Mouse (Mus musculus) left cerebral cortex, adult 8-10 months (tissue): Measurements from ENCODE around the gene Zfp362. TPM values are rescaled to one million over a fixed set of nuclear protein-coding genes. Genes with fewer than 3 reads are reported as not detected.
A peak's percentile ranks its signal among the peaks of the same experiment; 100 is the strongest.

ENCODE experiments used
- DNase-seq, 2 experiments: peaks; one replicate each; pipeline ENCODE4 v3.0.0; 2022; ENCODE audit warnings: low spot score in 2 of 2
- total RNA-seq, 4 experiments: library from RNA; stranded (reverse); gene quantifications; 2 replicates each; pipeline ENCODE4 v1.2.4; 2022

Zfp362 gene
- total RNA-seq, 4 experiments from 2014 or later: 27.1 to 32.9 (median 30.1) TPM

DNA sequence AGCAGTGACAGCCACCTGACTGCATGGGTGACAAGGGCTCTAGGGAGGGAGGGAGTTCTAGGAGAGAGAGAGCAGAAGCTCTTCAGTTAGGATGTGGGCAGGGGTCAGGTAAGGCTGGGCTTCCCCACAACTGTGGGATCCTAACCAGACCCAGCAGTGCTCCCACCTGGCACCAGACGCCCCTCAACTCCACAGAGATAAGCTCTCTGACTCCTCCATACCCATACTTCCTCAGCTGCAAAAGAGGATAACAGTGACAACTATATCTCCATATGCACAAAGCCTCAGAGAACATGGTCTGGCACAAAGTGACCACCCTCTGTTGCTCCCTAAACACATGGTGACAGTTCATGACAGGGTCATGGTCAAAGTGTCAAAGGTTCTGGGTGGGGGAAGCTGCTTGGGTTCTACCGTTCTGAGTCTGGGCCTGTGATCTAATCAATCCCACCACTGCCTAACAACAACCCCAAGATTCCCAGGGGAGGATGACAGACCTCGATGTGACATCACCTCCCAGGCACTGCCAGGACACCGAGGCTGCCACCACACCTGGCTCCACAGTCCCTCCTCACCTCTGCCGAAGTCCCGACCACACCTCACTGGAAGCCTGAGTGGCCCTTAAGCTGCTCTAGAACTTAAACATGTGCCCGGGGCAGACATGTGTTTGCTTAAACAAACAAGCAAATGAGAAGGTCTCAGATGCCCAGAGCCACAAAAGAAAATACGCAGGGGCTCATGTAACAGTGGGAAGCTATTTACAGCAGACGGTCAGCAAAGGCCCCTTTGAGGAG lies 4.0 kb downstream of the Zfp362 start:
- no peak for DNase-seq

DNA sequence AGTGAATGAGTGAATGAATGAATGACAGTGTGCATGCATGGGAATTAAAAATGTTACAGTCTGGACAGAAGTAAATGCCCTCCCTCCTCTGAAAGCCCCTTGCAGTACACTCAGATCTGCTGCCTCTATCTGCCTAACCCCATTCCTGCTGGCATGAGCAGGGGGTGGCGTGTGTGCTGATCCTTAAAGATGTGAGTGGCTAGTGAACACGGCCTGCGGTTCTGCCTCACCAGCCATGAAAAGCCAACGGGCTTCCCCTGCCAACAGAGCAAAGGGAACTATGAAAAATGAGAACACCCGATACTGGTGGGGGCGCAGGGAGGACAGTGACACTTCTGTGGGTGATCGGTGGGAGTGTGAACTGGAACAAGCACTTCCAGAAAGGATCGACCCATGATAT lies 9.1 kb downstream of the Zfp362 start:
- no peak for DNase-seq

DNA sequence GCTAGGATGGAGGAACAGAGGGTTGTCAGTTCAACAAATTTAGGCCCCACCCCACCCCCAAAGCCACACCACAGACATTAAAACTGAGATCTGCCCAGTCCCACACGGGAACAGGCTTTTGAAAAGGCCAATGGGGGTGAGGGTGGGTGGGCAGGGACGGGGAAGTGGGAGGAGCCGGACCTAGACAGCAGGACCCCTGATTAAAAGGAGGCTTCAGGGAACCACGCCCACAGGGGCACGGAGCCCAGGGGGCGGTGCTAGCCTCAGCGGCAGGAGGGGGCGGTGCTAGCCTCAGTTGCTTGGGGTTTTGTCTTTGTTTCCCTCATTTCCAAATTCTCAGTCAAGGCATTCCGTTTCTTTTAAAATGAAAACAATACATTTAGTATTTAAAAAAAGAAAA lies 10.2 kb downstream of the Zfp362 start:
- DNase-seq: no peak

DNA sequence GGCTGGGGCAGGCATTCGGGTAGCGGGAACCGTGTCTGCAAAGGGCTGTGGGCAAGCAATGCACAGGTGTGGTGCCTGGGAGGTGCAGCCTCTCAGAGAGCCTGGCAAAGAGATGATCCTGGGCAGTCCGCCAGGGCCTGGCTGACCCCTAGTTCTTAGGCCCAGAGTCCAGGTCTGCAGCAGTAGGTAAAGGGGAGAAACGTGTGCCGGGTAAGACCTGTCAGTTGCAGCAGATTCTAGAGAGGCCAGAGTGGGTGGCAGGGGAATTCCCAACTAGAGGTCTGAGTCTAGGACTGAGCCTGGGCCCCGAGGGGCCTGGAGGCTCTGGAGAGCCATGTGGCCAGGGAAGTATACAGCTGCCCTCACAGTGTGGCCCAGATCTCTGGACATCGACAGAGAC lies 11.6 kb downstream of the Zfp362 start:
- DNase-seq: no peak

DNA sequence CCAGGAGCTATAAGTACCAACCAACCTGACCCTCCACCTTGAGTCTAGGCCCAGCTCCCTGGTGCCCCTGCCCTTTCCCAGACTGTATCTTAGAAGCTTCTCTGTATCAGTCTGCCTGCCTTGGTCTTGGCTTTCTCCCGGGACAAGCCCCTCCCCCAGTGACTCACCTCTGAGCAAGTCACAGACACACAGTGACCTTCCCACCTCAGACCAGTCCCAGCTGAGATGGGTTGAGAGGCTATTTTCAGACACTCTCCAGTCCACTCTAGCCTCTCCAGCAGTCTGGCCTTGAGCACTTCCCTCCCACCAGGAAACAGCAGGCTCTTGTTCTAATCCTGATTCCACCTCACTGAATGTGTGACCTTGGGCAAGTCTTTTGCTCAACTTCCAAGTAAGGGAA lies 12.1 kb downstream of the Zfp362 start:
- no peak for DNase-seq

DNA sequence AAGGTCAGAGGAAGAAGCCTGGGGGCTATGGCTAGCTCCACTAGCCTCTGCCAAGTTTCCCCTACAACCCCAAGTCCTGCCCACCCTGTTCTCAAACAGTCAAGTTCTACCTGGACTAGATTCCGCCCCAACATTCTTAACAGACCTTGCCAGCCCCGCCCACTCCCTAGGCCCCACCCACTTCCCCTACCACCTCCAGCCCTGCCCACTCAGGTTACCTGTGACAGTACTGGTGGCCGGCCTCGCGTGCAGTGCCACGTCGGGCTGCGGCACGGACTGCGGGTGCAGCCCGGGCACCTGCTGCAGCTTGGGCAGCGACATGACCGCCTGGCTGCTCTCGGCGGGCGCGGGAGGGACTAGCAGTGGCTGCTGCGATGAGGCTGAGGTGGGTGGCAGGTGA lies 16.2 kb downstream of the Zfp362 start:
- DNase-seq: no peak

DNA sequence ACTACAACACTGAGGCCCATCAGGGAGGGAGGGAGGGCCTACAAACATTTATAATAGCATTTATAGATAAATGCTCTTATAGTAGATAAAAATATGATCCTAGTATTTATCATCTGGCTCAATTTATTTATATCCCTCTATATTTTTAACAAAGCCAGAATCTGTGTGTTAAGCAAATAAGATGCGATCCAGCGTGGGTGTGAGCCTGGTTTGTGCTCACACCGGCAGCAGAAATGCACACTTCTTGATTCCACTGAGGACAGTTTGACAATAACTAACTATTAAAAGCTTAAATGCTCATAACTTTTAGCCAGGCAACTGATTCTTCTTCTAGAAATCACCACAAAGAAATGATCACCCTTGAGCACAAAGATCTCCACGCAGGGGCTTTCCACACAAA lies 17.7 kb downstream of the Zfp362 start:
- no peak for DNase-seq

DNA sequence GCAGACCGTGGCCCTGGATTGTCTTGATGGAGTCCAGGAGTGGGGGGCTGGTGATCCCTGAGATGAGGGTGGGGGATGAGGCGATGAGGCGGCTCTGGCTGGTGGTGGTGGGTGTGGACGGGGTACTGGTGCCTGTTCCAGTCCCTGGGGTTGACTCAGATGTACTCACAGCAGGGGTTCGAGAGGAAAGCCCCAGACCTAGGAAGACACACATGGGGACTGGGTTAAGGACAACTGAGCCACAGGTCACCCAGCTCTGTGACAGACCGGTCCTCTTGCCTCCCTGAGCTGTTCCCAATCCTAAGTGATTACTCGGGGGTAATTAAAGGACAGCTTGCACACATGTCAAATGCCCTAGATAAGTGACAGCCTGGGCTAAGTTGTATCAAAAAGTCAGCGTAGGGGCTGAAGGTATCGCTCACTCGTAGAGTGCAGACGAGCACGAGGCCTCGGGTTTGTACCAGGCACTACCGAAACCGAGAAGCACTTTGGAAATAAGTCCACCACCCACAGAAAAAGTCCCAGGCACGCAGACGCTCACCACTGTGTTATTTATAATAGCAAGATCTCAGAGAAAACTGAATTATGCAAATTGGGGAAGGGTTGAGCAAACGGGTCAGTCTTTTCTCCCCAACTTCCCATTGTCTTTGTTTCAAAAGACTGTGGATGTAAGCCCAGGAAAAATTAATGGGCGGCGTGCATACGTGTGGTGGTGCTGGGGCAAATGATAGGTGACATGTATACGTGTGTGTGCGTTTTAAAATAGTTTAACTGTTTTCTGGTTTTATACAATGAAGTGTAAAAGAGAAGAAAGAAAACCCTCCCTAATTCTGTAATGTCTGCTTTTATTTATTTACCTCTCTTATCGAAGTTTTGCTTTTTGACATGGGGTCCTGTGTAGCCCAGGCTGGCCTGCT lies 18.6 kb downstream of the Zfp362 start:
- no peak for DNase-seq

DNA sequence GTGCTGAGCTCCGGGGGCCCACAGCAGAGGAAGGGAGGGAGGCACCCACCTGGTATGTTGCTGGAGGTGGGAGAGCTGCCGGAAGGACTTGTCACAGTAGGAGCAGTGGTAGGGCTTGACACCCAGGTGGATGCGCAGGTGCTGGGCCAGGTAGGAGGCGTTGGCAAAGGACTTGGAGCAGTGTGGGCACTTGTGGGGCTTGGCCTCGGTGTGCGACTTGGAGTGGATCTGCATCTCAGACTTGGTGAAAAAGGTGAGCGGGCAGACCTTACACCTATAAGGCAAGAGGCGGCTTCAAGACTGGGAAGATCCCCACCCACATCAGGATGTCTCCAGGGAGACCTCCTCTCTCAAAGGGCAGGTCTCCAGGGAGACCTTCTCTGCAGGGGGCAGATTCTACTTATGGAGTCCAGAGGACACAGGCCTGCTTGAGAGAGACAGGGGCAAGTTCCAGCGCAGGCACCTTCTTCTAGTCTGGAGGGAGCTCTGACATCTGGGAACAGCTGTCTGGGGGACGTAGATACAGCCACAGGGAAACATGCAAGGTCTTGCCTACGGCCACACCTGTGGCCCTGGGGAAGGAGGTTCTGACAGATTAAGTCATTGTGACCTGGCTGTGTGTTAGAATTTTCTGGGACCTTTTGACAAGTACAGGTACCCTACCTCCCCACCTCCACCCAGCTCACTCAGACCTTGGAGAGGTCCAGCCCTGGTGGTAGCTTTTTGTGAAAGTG lies 19.8 kb downstream of the Zfp362 start:
- DNase-seq: no peak

DNA sequence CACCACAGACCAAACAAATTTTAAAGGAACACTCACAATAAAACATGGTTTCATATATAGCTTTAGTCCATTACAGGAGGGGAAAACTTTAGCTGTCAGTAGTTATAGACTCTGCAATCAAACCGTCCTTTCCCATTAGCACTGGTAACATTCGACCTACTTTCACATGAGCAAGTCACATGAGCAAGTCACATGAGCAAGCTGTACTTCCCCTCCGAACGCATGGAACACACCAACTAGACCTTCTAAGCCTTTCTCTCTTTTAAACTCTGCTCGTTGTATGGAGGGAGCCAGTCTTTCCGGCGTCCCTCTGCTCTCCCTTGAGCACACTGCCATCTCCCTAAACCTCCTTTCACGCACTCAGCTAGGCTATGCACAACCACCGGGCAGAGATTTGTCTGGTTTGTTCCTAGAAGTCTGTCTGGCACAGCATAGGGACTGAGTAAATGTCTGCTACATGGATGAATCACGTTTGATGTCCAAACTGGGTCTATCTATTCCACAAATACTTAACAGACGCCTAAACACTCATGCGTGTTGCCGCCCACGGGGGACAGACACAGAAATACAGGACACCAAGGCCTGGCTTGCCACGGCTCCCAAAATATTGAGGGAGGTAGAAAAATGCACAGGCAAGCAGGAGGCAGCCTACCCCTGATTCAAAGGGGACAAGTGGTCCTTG lies 20.8 kb downstream of the Zfp362 start:
- peak in 1 of 2 experiments; percentile 63 for DNase-seq

DNA sequence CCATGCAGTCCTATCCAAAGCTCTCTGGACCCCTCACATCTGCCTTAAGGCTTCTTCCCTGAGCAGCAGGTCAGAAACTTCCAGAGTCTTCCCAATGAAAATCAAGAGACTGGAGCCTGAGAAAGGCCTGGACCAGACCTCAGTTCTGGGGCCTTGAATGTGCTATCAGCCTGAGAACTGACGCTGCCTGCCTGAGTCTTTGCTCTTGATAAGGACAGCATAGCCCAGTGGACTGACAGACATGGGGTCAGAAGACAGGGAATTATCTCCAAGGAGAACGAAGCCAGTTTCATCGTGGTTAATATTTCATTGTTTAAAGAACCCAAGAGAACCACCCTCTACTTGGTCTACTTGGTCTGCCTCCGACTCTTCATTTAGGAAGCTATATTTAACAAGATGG lies 23.2 kb downstream of the Zfp362 start:
- DNase-seq: no peak

DNA sequence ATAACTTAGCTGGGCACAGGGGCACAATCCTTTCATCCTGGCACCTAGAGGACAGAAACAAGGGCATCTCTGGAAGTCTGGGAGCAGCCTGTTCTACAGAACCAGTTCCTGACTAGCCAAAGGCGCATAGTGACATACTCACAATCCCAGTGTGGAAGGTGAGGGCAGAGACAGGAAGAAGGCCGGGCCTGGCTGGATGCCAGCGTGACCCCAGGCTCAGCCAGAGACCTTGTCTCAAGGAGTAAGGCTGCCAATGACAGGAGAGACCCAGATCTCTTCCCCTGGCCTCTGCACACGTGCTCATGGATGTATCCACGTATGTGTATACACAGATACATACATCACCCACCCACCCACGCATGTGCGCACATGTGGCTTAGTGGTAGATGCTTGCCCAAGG lies 23.8 kb downstream of the Zfp362 start:
- no peak for DNase-seq

DNA sequence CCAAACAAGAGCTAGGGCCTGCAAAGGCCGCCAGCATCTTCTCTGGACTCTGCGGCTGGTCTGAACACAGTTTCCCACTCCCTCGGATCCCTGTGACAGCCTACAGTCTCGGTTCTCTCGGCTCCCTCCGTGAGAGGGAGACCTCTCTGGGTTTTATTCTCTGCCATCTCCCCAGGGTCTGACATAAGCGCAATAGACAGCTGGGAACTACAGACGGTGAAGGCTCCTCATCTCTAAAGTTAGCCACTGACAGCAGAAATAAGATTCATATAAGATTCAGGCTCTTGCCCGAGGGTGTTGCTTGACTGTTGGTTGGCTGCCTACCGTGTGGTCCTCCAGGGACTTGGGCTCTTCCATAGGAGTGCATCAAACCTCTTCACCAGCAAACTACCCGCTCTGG lies 28.3 kb downstream of the Zfp362 start:
- DNase-seq: no peak

DNA sequence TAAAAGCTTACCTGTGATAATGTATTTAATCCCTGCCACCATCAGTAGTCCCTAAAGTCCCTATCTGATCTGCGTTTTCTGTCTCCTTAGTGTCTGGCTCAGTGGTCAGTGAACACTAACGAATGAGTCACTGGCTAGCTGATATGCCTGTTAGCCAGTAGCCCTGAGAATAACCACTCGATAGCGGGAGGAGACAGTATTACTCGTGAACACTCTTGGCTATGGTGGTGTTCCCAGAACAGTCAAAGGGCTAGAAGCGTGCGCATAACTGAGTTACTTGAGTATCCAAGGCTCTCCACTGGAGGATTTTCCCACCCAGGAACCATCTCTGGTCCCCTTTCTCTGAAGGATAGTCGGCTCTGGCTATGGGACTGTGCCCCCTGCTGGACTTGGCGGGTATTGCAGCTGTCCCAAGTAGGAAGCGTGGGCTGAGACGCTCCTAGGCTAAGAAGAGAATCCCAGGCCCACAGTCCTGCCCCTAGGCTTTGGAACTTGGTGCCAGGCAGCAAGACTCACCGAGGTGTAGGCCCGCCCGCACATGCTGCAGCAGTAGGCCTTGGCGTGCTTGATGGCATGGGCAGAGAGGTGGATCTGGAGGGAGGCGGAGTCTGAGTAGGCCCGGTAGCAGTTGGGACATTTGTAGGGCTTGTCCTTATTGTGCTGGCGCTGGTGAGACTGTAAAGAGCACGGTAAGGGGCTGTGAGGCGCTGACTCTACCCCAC lies 29.1 kb downstream of the Zfp362 start:
- peak; percentile 66 to 83 for DNase-seq

DNA sequence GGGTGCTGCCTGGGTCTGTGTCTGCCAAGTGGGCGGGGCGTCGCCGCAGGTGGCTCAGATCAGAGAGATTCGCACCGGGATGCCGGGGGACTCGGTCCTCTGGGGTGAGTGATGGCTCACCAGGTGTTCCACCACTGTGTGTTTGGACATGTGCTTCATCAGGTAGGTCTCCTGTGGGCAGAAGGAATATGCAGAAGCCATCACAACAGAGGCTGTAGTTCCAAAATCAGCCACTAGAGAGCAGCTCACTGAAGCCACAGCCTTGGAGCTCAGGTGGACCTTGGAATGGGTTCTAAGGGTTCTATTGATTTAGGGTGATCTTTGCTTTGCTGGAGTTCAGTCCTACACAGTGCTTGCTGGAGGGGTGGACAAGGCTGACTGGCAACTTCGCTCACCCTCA lies 31.4 kb downstream of the Zfp362 start:
- no peak for DNase-seq

DNA sequence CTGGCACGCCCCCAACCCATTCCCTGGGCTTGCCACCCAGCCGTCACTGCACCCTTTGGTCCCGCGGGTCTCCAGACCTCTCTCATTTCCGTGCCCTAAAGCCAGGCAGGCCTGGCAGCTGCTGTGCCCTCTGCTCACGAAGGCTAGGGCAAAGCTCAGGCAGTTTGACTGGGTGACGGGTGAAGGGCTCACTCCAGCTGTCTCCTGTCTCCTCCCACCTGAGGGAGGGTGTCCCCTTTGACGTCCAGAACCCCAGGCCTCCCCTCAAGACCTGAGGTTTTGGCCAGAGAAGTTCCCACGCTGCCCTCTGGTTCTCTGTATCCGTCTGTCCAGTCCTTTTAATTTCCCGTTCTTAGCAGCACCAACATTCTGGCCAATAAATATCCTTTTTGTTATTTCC lies 32.0 kb downstream of the Zfp362 start:
- no peak for DNase-seq

DNA sequence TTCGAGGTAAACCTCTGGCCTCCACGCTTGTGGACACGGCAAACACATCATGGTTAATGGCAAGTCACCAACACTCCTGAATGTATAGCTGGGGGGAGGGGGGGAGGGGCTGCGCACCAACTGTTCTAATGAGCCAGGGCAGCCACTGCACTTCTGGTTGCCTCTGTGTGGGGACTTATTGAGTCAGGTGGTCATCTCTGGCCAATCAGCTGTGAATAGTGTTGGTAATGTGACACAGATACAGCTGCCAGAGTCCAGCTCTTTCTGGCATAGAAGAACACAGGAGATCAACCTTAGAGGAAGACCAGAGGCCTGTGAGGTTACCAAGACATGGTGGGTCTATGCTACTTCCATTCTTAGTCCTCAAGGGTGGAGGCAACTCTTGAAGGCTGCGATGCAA lies 35.1 kb downstream of the Zfp362 start:
- DNase-seq: no peak

DNA sequence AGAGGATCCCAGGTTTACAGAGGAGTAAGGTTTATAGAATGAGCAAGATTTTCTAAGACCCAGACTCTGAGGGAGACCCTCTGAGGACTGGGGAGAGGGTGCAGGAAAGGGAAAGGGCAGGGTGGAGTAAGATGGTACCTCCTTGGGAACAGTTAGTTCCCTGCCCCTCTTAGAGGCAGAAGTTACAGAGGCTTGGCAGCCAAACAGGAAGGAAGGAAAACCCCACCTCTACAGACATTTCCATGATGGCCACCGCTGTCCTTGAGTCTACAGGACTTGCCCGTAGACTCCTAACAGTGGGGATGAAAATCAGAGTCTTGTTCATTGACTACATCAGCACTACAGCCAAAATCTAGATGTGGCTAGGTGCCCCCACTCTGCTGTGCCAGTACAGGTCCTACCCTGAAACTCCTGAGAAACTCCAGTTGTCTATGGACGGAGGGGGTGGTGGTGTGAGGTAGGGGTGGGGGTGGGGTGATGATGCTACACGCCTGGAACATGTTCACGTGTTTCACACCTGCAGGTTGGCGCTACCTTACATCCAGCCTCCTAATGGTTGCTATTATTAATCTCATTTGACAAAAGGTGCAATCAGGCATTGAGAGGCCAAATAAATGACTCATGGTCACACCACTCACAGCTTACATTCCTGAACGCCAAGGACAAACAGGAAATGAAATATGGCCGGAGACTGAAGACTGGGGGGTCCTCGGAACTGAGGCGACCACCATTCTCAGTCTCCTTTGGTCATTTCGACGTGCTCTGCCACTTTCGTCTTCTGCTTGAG lies 36.1 kb downstream of the Zfp362 start:
- DNase-seq: no peak

DNA sequence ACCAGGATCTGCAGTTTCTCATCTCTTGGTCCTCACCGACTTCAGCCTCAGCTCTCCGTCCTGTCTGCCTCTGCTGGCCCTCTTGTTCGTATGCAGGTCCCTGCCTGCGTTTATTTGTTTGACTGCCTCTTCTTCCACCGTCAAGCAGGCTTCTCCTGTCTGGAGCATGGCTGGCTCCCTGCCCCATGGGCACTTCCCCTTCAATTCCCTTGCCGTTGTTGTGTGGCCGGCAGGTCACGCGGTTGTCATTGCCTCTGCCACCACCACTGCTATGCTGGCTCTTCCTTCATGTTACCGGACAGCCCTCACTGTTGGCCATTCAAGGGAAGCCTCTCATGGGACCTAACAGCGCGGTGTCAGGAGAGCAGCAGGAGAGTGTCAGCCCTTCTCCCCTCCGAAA lies 37.7 kb downstream of the Zfp362 start:
- no peak for DNase-seq

DNA sequence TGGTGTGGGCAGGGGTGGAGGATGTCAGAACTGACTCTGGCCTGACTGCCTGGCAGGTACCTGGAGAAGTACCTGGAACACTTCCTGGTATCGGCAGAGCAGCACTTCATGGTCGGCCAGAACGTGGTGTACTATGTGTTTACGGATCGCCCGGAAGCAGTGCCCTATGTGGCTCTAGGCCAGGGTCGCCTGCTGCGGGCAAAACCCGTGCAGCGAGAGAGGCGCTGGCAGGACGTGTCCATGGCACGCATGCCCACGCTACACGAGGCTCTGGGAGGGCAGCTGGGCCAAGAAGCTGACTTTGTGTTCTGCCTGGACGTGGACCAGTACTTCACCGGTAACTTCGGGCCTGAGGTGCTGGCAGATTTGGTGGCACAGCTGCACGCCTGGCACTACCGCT lies 38.9 kb downstream of the Zfp362 start:
- no peak for DNase-seq
